Mouse (Mus musculus) Muller cell, postnatal 12 days (primary cell): ENCODE measurements around the gene Tpgs1.

Experiments used
- DNase-seq: peaks from one replicate; pipeline ENCODE4 v3.0.0-alpha.2; 2015; ENCODE audit errors: inconsistent ontology term

The Tpgs1 gene

DNA sequence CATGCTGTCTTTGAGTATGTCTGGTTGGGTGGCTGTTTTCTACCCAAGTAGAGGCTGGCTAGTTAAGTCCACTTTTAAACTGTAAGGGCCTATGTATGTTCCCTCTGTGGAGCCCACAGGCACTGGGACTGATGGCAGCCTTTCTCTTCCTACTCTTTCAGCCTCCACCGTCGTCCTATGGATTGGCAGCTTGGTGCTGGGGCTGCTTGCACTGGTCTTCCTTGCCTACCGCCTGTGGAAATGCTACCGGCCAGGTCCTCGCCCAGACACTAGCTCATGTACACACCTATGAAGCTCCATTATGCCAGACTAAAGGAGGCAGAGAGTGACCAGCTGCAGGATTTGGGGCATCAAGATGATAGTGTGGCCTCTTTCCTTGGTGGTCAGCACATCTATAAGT is 1.1 kb upstream of the Tpgs1 start:
- no peak for DNase-seq

DNA sequence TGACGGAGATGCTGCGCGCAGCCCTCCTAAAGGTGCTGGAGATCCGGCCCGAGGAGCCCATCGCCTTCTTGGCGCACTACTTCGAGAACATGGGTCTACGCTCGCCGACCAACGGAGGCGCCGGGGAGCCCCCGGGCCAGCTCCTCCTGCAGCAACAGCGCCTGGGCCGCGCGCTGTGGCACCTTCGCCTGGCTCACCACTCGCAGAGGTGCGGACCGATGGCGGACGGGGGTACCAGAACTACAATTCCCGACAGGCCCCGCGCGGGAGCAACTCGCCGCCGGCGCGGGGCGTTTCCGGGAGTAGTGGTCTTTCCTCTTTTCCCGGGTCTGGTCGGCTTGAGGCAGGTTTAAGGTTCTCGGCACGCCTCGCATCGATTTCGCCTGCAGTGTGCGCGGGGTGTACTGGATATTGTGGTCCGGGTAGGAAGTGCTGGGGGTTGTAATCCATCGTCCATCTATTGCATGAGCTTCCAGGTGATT is 448 bp downstream of the Tpgs1 start:
- peak; percentile 70 for DNase-seq

DNA sequence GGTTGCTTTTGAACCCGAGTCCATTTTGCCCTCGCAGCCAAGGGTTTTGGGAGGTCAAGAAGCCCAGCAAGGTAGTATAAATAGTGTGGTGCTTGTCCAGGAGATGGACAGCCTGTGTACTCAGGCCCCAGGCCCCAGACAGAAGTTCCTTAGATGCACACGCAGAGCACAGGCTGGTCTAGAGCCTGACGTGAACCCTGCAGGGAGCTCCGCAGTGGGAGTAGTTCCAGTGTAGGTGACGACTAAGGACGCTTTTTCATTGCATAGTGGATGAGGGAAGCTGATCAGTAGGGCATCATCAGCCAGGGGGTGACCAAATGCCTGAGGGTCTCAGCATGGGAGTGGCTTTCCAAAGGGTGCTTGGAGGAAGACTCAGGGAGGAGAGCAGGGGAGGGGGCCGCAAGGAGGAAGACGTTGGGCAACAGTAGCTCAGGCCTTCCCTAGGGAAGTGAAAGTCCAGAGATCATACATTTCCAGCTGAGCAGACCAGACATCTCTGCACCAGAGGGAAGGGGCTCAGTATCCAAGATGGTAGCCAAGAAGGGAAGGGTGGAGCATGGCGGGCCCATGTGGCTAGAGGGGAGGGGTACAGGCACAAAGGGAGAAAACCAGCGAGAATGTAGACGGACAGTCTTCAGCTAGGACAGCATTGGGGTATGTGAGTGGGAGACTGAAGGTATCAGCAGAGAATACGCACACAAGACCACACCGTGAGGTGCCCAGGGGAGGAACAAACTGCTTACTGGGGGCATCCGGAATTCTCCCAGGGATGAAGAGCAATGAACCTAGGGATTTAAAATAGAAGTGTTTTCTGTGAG is 1.1 kb downstream of the Tpgs1 start:
- DNase-seq: no peak

DNA sequence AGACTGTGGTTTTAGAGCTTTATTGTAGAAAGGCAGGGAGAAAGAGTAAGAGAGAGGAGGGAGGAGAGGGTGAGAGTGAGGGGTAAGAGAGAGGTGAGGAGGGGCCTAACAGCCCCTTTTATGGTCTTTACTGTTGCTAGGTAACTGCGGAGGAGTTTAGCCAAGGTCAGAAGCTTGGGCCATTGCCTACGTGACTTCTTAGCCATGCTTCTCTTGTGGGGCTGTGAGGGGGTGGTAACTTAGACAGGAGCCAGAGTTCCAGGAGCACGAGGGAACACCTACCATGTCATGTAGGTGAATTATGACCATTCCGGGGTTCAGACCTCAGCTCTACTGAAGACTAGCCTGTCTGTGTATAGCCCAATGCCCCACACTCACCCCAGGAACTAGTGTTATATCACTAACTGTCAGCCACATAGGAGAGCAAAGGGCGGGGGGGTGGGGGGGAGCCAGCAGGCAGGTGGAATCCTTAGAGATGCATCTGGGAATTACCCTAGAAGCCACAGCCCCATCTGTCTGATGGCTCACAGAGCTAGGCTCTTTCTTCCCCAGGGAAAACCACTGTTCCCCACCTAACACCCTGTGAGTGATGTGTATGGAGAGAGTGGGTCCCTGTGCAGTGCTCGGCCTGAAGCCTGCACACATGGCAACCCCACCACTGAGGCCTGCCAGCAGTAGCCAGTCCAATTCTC is 2.4 kb downstream of the Tpgs1 start:
- no peak for DNase-seq

DNA sequence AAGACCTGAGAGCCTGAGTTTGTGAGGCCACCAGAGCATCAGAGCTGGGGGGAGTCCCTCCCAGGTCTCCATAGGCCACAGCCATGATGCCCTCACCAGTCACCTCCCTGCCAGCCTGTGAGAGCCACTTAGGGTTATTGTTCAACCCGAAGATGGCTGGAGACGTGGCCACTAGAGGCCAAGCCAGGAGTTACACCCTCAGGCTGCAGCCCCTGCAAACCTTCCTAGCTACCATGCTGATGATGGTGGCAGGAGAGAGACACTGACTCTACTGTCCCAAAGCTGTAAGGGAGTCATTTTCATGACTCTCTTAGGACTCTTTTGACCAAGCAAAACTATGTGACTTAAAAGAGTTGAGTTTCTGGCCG is 2.9 kb downstream of the Tpgs1 start:
- no peak for DNase-seq

DNA sequence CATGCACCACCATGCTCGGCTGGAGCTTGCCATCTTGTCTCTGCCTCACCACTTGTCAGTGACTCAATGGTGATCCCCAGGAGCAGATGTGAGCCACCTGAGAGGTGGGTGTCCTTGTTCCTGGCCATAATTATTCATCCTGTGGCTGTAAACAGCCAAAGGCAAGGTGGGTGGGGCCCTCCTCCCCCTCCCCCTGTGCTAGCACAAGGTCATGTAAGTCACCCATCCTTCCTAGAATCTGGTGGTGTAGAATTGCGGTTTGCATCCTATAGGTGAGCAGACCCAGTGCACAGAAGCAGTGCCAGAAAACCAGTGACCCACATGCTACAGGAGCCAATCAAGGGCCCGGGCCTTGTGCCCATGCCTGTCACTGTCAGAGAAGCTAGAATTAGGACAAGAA is 3.9 kb downstream of the Tpgs1 start:
- DNase-seq: no peak

DNA sequence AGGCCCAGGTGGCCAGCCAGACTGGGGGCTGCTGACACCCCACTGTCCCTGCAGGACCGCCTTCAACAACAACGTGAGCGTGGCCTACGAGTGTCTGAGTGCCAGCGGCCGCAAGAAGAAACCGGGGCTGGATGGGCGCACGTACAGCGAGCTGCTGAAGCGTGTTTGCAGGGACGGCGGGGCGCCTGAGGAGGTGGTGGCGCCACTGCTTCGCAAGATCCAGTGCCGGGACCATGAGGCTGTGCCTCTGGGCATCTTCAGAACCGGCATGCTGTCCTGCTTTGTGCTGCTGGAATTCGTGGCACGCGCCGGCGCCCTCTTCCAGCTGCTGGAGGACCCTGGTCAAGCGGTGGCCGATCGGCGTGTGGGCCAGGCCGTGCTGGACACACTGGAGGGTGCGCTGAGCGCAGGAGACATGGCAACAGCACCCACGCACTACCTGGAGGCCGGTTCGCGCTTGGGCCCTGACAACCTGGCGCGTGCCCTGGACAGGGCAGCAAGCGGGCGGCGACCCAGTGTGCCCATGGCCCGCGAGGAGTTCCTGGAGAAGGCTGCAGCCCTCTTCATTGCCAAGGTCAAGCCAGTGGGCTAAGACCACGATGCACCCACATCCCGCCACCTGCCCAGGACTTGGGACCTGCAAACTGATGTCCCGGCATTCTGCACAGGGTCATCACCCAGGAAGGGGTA is 6.3 kb downstream of the Tpgs1 start:
- no peak for DNase-seq

DNA sequence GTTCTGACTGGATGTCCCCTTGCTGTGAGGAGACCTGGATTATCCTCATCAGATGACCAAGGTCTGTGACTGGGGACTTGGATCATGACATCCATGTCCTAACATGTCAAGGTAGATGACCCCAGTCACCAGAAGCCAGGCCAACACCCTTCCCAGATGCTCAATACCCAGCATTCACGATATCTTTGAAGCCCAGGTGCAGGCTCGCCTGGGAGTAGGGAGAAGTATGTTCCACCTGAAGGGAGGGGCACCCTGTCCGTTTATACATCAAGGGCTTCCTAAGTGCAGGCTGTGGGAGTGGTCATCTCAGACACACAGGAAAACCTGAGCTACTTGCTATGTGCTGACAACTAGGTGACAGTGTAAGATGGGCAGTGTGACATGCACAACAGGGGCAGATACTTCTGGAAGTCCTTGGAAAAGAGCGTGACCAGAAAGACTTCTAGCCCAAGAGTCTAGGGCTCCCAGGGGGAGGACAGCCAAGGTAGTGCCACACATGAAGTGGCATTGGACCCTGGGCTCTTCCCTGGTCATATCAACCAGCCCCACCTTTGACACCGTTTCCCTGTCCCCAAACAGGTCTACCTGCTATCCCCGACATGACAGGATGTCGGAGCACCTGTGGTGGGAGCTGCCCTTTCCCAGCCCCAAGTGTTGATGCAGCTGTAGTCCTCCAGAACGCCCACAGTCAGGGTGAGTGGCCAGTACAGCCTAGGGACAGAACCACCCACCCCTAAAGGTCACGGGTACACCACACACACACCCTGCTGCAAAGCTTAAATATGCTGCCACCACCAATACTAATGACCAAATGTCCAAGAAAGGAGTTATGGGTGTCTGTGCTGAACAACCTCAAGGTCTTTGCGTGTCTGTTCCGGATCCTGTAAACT is 11.7 kb downstream of the Tpgs1 start:
- DNase-seq: no peak

DNA sequence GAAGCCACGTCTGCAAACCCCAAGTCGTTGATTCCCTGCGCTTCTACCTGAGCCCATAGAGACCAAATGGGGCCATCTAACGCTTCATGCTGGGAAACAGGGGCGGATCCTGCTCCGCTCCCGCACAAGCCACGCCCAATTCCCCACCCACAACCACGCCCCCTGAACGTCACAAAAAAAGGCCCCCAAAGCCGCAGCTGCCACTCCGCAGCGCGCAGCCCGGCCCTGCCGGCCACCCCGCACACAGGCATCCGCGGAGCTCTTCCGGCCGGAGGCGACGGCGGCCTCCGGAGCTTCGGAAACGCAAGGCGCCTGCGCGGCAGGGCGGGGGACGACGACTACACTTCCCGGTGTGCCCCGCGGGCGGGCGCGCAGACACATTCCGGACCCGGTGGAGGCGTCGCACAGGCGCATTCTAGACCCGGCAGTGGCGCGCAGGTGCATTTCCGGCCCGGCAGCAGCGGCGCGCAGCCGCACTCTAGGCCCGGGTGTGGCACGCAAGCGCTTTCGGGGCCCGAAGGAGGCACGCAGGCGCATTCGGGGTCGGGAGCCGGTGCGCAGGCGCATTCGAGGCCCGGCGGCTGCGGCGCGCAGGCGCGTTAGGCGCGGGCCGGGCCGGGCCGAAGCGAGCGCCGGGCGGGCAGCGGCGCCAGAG is 12.5 kb downstream of the Tpgs1 start, which contains the start of gene Cdc34:
TSS of gene Cdc34 (plus strand) at position 605 of the 655 bp plus-strand sequence.
- peak; percentile 100 for DNase-seq

DNA sequence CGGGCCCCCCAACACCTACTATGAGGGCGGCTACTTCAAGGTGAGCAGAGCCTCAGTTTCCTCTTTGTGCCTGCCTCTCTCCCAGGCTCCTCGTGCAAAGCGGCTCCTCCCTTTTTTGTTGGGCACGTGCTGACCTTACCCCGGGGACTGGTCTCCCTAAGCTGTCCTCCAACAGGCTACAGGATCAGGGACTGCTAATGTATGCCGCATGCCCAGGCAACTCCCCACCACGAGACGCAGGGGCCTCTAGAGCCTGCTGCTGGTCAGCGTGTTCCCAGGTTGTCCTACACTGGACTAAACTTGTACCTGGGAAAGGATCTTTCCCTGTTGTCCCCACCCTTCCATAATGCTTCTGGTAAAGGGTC is 13.4 kb downstream of the Tpgs1 start:
- DNase-seq: peak; percentile 38

DNA sequence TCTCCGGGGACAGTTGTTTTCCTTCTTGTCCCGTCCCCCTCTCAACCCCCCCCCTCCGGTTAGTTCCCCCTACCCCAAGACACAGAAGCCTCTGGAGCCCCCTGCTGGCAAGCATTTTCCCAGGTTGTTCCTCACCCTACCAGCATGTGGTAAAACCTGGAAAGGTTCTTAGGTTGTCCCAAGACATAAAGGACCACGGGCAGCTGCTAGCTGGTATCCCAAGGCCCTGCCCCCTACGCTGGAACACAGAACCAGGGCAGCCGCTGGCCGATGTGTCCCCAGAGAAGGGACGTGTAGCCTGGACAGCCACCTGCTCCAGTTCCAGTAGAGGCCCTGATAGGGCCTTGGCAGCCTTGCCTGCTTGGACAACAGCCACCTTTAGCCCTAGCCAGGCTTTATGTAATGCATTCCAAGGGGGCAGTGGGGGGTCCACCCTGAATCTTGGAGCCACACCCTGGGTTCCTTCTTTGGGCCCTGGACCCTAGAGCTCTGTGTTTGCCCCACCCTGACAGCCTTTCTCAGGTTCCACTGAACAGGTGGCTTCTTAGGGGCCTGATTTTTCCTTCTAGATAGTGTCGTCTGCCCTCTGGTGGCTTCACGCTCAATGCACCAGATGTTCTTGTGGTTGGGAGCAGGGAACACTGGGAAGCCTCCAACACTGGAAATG is 13.9 kb downstream of the Tpgs1 start:
- DNase-seq: peak; percentile 66

DNA sequence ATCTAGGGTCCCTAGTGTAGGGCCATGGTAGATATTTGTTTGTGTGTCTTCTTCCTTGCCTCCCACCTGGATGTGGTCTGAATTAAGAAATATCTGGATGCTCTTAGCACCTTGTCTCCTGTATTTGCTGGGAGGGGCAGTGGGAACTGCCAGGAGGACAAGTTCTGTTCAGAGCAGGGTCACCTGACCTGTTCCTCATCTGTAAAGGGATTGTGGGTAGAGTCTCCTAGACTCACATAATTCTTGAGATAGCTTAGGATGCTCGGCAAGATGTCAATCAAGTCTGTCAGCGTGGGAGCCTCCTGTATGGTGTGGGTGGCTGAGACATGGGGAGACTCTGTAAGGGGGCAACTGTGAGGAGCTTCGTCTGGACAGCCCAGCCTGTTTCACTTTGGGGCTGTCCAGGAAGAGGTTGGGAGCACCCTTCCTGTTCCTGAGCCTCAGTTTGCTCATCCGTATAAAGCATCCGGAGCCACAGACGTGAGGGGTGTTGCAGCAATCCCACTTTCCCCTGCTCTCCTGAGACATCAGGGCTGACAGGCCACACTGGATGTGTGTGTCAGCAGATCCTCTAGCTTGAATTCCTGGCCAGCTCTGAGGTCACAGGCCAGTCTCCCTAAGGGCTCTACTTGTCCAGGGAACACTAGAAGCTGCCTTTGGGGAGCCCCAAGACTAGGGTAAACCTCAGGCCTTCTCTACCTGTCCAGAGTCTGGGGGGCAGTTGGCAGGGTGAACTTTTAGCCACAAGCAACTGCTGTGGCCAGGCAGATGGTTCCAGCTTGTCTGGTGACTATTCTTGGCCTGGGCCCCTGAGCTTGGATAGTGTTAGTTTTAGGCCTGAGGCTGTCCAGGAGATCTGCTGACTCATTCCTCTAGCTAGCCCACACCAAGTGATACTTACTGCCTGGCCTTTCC is 14.8 kb downstream of the Tpgs1 start:
- DNase-seq: peak; percentile 54

DNA sequence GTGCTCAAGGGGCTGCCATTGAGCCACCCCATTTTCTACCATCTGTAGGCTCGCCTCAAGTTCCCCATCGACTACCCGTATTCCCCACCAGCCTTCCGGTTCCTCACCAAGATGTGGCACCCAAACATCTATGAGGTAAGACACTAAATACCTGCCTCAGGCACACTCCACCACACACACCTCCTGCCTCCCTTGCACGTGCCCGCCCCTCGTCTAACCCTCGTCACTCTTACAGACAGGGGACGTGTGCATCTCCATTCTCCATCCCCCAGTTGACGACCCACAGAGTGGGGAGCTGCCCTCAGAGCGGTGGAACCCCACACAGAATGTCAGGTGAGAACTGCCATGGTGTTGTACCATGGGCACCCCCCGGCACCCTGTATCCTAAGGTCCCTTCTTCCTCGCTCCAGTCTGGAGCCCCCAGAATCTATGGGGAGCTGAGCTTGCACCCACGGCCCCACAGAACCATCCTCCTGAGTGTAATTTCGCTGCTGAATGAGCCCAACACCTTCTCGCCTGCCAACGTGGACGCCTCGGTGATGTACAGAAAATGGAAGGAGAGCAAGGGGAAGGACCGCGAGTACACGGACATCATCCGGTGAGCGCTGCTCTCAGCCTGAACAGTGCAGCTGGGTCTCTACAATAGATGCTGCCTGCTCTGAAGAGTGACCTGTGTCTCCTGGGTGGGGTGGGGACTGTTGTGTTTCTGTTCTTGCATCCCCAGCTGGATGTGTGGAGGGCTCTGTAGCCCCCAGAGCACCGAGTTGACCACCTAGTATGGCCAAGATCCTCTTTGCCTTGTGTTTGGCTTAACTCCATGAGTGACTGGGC is 15.8 kb downstream of the Tpgs1 start:
- DNase-seq: no peak

DNA sequence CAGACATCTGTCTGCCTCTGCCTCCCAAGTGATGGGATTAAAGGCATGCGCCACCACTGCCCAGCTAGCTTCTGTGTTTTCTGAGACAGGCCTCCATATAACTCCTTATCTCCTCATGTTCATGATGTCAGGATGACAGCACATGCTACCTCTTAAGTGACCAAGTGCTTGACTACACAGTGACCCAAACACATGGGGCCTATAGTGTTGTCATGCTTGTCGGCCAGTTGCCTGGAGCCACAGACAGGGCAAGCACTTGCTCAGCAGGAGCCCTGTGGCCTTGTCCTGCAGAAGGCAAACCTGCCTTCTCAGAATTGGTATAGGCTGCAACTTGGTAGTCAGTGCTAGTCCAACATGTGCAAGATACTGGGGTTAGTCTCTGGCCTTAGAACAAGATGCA is 17.1 kb downstream of the Tpgs1 start:
- no peak for DNase-seq

DNA sequence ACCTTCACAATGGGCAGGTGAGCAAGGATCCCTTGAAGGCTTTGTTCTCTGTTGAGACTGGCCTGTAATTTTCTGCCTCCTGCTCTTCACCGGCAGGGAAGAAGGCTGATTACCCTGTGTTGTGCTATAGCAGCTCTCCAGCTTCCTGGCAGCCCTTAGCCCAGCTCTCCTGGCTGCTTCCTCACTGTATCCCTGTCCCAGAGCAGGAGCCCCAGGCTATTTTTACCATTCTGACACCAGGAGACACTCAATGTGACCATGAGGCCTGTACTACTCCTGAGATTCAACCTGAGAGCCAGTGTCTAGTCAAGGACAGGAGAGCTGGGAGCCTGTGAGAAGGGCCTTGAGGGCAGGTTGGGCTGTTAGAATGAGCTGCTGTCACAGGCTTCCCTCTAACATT is 17.5 kb downstream of the Tpgs1 start:
- DNase-seq: no peak

DNA sequence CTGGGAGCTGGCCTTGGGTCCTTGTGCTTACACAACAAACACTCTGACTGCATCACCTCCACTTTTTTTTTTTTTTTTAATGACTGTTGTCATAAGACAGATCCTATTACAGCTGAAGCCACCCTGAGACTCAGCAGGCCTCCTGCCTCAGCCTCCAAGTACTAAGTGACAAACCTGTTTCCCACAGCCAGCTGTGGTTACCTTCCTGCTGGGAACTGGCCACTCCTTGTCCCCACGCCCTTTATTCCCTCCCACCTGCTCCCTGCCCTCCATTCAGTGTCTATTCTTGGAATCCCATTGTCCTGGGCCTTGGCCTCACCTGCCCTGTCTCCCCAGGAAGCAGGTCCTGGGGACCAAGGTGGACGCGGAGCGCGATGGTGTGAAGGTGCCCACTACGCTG is 18.3 kb downstream of the Tpgs1 start:
- DNase-seq: no peak

DNA sequence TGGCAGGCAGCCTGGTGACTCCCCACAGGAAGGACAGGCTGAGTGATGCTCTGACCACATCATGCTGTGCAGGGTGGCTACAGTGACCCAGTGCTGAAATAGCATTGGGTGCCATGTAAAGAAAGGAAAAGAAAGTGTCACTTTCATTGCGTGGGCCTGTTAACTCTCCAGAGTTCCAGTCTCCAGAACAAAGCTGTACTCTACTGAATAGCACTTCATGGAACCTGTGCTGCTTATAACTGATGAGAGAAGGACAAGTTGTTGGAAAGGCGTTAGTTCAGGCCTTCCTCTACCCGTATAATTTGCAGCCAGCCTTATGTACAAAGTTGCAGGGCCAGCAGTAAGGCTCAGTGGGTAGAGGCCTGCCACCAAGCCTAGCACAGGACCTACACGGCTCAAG is 19.6 kb downstream of the Tpgs1 start, which contains the start of gene Gzmm:
TSS of gene Gzmm (plus strand) at position 301 of the 400 bp plus-strand sequence.
- DNase-seq: no peak

DNA sequence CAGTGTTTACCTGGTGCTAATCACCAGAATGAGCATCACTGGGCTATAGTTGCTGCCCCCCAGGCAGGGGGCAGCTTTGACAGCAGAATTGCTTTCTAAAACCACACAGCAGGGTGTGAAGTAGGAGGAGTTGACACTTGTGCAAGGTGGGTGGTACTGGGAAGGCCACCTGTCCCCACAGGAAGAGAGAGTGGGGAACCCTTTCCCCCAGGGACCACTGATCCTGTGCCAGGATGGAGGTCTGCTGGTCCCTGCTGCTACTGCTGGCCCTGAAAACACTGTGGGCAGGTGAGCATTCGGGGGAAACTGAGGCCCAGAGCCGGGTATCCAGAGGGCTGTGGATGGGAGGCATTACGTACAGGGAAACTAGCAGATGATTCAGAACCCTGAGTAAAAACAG is 20.0 kb downstream of the Tpgs1 start:
- no peak for DNase-seq
